Mouse (Mus musculus) frontal cortex, postnatal 25 days (tissue): Measurements from ENCODE around the gene Abhd18.
"Not testable (repeated sequence)": the region's sequence is repeated elsewhere in the genome, so short reads cannot be mapped to it uniquely, and the experiment has no call there.

Experiments
- DNase-seq, 2 experiments: peaks; one replicate each; pipeline ENCODE4 v3.0.0; 2022; ENCODE audit warnings: low spot score in 2 of 2

The Abhd18 gene

DNA sequence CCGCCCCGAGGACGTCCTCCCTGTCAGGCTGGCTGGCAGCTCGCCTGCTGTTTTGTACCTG is at the start of gene Abhd18:
TSS of gene Abhd18 (plus strand) at position 14 of the 61 bp plus-strand sequence.
- not testable (repeated sequence) for DNase-seq

DNA sequence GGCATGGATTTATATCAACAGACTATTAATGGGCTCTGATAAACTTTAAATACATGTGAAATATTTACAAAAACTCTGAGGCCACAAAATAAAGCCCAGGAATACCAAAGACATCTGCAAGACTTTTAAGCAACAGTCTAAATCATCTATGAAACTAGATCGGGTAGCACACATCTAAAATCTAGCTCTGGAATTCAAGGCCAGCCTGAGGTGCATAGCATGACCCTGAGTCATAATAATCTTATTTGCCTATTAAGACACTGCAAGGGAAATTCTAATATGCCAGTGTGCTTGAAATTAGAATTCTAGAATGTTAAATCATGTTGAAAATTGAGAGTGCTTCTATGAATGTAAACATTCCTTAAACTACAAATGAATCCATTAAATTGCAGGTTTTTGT is 48.7 kb upstream of the Abhd18 start:
- no peak for DNase-seq

DNA sequence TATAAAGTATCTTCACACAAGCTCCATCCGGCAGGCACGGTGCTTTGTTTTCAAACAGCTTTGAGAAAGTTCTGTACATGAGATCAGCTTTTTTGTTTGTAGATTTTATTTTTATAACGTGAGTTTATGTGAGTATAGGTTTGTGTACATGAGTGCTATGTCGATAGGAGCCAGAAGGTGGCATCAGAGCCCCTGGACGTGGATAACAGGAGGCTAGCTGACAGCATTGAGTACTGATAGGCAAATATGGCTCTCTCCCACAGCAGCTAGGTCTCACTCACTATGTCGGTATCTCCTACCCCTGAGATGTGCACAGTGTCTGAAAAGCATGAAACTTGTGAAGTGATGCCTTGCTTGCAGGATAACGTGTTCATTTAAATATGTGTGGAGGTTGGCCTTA is 48.3 kb upstream of the Abhd18 start:
- DNase-seq = no peak

DNA sequence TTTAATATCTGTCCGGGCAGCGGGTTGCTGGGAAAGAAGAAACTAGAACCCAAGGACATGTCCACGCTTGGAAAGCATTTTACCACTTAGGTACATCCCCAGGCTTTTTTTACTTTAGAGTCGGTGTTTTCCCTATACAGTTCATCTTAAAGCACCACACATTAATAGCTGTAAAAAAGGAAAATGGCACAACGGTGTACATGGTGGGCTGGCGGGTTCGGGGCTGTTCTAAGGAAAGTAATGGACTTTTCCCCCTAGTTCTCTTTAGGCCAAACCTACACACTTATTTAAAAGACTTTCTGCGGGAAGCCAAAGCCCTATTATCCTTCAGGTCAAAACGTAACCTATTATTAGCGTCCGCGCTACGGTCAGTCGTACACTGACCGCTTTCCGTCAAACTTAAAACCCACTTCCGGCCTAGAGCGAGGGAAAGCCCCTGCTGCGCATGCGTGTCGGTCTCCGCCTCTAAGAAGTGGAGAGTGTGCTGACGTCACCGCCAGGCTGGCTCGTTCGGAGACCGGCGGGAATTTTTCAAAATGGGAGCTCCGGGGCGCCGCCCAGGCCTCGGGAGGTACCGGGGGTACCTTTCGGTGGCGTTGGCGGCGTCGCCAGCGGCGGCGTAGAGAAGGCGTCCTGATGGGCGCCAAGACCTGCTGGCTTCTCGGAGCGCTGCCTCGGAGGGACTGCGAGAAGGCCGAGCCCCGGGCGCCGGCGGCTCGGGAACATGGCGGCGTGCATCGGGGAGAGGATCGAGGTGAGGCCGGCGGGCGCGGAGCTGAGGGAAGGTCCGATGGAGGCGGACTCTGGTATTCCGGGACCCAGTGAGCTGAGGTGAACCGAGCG is 47.0 kb upstream of the Abhd18 start, which contains the start of gene Plk4:
TSS of gene Plk4 (plus strand) at position 490 of the 843 bp plus-strand sequence.
- peak; percentile 90 to 91 for DNase-seq

DNA sequence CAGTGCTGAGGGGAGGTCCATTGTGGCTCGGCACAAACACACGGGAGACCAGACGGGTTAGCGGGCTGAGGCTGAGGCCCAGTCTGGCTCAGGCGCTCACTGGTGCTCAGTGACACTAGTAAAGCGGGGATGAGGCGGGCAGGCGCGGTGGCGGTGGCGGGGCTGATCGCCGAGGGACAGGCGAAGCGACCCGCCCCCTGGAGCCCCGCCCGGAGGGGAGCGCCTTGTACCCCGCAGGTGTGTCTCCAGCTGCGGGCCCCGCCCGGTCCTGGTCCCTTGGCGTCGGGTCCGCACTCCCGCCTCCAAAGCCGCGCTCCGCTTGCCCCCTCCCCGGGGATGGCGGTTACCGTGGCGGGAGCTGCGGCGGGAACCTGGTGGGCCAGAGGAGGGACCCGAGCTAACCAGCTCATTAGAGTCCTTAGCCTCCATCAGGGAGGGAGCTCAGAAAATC is 46.4 kb upstream of the Abhd18 start:
- DNase-seq = peak; percentile 14 to 20

DNA sequence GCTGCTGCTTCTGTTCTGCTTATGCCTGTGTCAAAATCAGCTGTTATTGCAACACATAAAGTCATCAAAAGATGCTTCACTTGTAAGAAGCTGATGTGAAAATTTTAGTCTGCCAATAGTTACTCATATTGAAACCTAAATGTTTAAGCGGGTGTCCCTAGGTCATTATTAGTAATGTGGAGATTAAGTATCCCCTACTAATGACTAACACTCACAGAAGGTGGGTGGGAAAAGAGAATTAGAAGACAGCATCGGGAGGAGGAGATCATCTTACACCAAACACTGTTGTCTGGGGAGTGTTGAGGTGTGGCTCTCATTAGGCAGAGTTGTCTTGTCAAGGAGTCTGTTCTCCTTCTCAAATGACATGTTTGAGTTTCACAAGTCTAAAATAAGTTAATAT is 39.9 kb upstream of the Abhd18 start:
- DNase-seq = no peak

DNA sequence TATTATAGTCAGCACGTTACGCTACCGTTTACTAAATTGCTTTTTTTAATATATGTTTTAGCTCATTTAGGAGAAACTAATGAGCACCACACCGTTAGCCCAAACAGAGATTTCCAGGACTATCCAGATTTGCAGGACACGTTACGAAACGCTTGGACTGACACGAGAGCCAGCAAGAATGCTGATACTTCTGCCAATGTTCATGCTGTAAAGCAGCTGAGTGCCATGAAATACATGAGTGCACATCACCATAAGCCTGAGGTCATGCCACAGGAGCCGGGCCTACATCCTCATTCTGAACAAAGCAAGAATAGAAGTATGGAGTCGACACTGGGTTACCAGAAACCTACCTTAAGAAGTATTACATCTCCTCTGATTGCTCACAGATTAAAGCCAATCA is 38.1 kb upstream of the Abhd18 start:
- DNase-seq = no peak

DNA sequence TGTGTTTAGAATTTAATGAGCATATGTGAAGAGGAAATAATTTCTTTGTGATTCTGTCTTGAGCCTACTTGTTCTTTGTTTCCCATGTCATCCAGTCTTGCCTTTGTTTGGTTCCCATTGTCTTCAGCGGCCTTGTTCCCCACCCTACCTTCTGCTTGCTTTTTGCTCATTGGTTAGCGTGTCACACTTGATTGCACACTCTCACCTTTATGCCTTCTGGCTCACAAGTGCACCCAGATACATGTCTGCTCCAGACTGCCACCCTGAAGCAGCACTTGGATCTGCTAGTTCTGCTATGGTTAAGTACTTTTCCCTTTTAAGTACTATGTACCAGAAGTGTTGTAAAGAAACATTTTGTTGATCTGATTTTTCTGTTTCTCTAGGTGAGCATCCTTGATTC is 36.9 kb upstream of the Abhd18 start:
- DNase-seq = no peak

DNA sequence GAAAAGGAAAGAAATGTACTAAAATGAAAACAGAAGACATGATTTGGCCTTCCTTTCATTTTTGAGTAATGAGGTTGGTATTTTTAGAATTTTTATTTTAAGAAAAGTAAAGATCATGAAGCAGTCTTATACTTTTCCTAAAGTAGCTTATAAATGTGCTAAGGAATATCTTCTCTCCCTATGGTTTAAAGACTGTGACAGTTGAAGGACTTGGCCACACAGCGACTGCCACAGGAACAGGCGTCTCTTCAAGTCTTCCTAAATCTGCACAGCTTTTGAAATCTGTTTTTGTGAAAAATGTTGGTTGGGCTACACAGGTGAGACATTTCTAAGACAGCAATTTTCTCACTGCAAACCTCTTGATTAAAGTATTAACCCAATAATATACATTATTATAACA is 33.5 kb upstream of the Abhd18 start:
- DNase-seq = no peak

DNA sequence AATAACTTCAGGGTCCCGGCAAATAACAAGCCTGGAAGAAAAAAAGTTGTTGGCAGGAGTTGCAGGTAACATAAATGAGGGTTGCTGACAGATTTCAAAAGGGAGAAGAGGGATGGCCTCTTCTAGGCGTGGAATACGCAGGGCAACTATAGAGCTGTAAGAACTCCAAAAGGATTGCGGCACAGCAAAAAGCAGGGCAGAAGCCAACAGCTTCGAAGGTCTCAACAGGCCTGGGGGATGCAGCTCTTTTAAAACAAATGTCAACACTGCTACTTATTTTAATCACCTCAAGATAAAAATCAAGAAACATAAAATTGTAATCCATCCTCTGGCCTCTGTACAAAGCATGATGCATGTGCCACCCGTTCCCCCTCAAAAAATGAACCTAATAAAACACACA is 1.2 kb upstream of the Abhd18 start:
- not testable (repeated sequence) for DNase-seq

DNA sequence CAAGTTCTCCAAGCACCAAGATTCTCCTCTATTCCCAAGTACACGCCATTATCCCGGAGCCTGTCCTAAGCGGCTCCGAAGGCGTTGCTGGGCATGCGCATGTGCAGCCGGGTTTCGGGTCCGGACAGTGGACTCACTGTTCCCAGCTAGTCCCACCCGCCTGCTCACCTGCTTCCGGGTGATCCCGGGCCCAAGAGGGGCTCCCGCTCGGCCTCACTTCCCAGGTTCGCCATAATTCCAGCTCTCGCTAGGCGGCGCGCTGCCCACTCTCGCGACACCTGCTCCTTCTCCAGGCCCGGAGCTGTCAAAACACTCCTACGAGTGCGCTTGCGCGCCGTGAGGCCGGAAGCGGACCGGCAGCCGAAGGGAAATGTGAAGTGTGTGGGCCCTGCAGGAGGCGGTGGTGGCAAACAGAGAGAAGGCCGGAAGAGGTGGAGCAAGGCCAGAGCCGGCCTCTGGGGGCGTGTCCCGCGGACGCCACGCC is 255 bp upstream of the Abhd18 start, which contains the start of gene Mfsd8:
TSS of gene Mfsd8 (minus strand) at position 414 of the 484 bp plus-strand sequence.
- peak; percentile 87 to 90 for DNase-seq

DNA sequence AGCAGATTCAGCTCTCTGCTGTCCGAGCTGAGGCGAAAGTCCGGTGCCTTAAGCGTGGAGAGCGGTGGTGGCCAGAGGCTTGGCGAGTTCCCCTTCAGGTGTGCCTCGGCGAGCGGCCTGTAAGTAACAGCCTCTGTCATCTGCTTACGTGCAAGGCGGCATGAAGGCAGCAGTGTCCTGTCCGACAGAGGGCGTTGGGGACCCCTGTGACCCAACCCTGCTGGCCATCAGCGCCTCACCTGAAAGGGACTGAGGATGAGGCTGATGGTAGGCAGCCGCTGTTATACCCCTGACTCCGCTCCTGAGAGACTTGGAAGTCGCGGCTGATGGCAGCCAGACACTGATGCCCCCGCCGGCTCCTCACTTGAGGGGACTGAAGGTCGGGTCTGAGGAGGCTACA is 248 bp downstream of the Abhd18 start:
- peak; percentile 43 to 50 for DNase-seq

DNA sequence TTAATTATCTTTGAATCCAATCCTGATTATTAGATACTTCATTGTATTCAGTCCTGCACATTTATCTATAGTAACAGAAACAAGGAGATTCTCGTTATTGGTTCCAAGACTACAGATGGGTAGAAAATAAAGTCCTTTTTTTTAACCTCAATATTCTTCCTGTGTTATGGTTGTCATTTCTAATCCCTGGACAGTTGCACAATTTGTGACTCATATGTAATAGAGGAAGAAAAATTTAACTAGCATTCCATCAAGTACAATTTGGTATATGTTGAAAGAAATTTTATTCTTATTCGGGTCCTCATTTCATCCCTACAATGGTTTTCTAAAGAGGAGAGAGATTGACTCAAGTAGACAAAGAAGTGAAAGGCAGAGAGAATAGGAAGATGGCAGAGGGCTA is 1.2 kb downstream of the Abhd18 start:
- DNase-seq = not testable (repeated sequence)

DNA sequence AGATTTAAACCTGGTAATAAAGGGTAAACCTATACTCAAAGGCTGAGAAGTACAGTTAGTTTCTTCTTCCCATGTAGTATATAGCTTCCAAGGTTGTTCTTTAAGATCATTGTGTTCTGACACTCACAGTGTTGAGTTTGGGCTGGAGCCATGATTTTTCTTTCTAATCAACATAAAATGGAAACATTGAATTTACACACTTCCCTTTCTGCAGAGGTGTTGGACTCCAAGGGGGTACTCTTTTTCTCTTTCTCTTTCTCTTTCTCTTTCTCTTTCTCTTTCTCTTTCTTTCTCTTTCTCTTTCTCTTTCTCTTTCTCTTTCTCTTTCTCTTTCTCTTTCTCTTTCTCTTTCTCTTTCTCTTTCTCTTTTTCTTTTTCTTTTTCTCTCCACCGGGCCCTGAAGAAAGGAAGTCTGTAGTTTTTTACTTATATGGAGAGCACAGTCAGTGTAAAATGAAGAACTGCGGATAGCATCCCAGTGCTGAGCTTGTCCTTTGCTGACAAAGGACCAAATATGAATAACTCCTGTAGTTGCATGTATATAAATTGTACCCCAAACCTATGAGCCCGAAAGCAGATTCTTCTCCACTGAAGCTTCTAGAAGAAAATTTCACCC is 6.5 kb downstream of the Abhd18 start:
- not testable (repeated sequence) for DNase-seq

DNA sequence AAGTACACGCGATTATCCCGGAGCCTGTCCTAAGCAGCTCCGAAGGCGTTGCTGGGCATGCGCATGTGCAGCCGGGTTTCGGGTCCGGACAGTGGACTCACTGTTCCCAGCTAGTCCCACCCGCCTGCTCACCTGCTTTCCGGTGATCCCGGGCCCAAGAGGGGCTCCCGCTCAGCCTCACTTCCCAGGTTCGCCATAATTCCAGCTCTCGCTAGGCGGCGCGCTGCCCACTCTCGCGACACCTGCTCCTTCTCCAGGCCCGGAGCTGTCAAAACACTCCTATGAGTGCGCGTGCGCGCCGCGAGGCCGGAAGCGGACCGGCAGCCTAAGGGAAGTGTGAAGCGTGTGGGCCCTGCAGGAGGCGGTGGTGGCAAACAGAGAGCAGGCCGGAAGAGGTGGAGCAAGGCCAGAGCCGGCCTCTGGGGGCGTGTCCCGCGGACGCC is 47.1 kb downstream of the Abhd18 start:
- peak; percentile 94 to 97 for DNase-seq

DNA sequence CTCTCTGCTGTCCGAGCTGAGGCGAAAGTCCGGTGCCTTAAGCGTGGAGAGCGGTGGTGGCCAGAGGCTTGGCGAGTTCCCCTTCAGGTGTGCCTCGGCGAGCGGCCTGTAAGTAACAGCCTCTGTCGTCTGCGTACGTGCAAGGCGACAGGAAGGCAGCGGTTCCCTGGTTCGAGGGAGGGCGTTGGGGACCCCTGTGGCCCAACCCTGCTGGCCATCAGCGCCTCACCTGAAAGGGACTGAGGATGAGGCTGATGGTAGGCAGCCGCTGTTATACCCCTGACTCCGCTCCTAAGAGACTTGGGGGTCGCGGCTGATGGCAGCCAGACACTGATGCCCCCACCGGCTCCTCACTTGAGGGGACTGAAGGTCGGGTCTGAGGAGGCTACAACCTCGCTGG is 47.6 kb downstream of the Abhd18 start:
- not testable (repeated sequence) for DNase-seq

DNA sequence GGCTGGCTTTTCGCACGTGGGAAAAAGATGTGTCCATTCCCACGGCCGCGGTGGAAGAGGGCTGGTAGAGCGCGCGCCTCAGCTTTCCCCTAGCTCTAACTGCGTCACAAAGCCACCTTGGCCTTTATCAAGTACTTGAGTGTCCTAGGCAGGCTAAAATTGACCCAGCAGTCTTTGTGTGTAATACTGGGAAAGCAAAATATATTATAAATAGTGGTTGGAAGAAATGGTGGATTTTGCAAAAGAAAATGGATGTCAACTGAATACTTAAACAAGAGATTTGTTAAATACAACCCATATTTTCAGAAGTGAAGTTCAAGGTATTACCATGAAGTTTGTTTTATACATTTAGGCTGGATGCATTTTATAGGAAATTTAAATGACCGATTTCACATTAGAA is 55.7 kb downstream of the Abhd18 start, which contains the start of gene 1700034I23Rik:
TSS of gene 1700034I23Rik (minus strand) at position 101 of the 400 bp plus-strand sequence.
- DNase-seq = not testable (repeated sequence)

DNA sequence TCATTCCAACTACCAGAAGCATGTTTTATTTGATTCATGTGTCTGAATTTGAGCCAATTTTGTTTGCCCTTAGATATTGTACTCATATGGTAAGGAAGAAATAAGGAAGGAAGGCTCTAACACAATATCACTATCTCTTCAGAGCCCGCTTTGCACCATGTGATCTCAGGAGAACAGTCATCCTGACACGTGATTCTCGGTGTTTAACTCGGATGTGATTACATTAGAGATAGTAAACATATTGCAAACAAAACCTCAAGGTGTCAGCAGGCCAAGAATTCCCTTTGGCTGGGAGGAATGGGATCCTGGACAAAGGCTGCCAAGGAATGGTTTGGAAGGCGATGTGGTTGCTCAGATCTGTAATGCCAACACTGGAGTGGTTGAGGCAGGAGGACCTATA is 91.4 kb downstream of the Abhd18 start:
- no peak for DNase-seq

DNA sequence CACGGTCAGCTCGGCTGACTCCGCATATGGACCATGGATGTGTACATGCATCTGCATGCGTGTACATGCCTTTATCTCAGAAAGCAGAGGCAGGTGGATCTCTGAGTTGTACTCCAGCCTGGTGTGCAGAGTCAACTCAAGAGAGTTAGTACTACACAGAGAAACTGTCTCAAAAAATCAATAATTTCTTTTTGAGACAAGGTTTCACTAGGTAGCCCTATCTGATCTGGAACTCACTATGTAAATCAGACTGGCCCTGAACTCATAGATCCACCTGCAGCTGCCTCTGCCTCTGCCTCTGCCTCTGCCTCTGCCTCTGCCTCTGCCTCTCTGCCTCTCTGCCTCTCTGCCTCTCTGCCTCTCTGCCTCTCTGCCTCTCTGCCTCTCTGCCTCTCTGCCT is 91.8 kb downstream of the Abhd18 start:
- DNase-seq = no peak

DNA sequence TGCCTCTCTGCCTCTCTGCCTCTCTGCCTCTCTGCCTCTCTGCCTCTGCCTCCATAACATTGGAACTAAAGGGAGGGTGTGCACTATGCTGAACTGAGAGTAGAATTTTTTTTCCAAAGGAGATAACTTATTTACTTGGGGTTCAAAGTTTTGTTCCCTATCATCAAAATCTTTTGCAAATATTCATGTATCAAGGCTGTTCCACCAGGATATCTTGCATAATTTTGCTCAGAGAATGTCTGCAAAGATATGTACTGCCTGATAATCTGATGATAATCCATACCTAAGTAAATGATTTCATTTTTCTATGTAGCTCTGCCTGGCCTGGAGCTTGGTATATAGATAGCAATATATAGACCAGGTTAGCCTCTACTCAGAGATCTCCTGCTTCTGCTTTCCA is 92.2 kb downstream of the Abhd18 start:
- no peak for DNase-seq

DNA sequence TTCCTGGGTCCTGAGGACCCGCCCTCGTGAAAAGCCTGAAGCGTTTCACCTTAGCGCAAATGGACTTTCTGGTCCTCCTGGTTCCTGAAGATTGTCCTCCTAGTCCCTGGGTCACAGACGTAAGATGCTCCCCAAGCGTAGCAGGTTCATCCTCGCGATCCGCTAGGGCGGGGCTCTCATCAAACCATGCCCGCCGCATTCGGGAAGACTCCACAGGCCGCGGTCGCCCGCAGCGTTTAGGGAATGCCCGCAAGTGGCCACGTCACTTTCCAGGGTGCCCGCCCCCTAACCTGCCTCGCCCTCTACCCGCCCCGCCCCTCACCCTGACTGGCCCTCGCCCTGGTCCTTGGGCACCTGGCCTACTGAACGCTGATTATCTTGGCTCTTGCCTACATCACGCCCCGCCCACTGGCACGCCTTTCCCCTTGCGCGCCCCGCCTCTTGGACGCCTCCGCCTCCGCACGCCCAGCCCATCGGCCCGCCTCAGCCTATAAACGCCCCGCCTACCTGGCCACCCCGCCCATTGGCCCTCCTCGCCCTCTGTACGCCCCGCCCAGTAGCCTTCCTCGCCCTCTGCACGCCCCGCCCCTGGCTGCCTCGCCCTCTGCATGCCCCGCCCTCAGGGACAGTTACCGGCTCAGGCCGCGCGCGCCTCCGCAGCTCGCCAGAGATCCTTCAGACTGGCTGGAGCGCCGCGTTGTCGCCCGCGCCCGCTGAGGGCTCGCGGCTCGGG is 102.6 kb downstream of the Abhd18 start, which contains the start of gene Larp1b:
TSS of gene Larp1b (plus strand) at position 659 of the 733 bp plus-strand sequence.
- DNase-seq = peak; percentile 96 to 98

DNA sequence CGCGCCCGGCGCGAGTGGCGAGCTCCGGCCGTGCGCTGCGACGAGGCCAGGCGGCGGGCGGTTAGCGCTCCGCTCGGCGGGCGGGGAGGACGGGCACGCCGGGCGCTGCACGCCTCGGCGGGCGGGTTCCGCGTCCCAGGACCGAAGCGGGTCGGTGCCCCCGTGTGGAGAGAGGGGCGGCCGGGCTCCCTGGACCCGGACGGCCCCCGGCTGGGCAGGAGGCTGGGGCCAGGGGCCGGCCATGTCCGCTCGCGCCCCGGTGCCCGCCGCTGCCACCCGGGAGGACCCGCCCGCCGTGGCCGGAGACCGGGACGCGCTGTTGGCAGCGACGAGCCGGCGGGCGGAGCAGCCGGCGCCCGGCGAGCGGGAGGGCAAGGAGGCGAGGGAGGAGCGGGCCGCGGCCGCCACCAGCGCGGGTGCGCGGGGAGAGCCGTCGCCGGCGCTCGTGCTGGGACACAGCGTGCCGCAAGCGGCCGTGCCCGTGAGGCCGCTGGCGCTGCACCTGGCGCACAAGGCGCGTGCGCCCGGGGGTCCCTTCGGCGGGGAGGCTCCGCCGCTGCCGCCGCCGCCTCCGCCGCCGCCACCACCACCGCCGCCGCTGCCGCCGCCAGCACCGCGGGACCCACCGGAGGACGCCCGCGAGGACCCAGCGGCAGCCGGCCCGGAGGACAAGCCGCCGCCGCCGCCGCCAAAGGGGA is 103.3 kb downstream of the Abhd18 start:
- DNase-seq = peak in 1 of 2 experiments; percentile 11
